Mouse (Mus musculus) E14TG2a.4 (cell line): ENCODE data around the gene Plb1.

Source experiments
- CTCF ChIP-seq: conservative IDR thresholded peaks from 2 replicates; pipeline ENCODE4 v1.5.1; 2014; ENCODE audit warnings: low read length
- NANOG ChIP-seq: IDR thresholded peaks from 2 replicates; pipeline ENCODE4 v1.6.1; 2014; ENCODE audit warnings: borderline replicate concordance, low read length, mixed read lengths
- POU5F1 ChIP-seq: IDR thresholded peaks from 2 replicates; pipeline ENCODE4 v1.6.1; 2014; ENCODE audit warnings: low read length, borderline replicate concordance

- peak; percentile 65 for TF ChIP-seq CTCF
- no peak for TF ChIP-seq NANOG
- no peak for TF ChIP-seq POU5F1
Observed at GRCm38 (mm10) chr5:32322146-32322811, 89.8 kb downstream of the Plb1 start.
